Mouse (Mus musculus): Measurements from ENCODE around the gene Chit1. TPM values are rescaled to one million over a fixed set of nuclear protein-coding genes. Genes with fewer than 3 reads are reported as not detected.
A peak's percentile ranks its signal among the peaks of the same experiment; 100 is the strongest.

Gene Chit1
- polyA plus RNA-seq, 1 experiment = 0.19 TPM

GRCm38 (mm10) chr1:134070099-134070669, 40.9 kb upstream of the Chit1 start:
- Histone ChIP-seq H3K27ac (ENCODE audit: insufficient read depth, low read length) (no peak overlapping the region), H3K4me1 (ENCODE audit: control insufficient read depth, insufficient read depth, low read length) (no peaks in the 10 kb centered on the region), H3K4me3 (ENCODE audit: insufficient read depth, low read length) (no peak overlapping the region)
- no peak for TF ChIP-seq CTCF (IDR thresholded peaks at IDR 0.05; ENCODE audit: extremely low read depth, insufficient read depth, low read length)
- no peak for TF ChIP-seq POLR2A (IDR thresholded peaks at IDR 0.05; ENCODE audit: extremely low read depth, insufficient read depth, low read length)

DNA sequence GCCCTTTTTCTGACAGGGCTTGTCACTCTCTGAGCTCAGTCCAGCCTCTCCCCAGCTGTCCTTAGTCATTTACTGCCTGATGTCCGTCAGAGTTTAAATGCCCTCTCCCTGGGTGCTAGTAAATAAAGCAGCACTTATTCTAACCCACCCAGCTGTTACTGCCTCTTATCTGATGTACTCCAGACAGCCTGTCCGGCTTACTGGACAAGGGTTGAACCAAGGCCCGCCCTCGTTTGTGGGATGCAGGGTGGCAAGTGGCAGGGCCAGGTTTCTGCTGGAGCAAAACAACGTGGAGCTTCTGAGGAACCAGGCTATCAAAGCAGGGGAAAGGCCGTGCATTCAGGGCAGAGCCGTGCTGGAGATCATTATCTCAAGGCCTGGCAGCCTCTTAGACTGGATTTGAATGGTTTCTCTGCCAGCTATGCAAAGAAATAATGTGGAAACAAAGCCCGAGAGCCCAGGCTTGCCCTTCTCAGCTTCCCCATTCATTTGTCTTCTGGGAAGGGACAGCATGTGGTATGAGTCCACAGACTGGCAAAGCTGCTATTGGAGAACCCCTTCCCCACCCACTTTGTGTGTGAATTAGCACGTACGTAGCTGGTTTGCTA, 39.5 kb upstream of the Chit1 start:
- no peak overlapping the region for H3K27ac ChIP-seq (ENCODE audit: insufficient read depth, low read length)
- peaks cover 2% of the 10 kb centered on the region; the same call in 1 of the 2 replicates for H3K4me1 ChIP-seq (ENCODE audit: control insufficient read depth, insufficient read depth, low read length)
- no peak overlapping the region for H3K4me3 ChIP-seq (ENCODE audit: insufficient read depth, low read length)
- TF ChIP-seq POLR2A (IDR thresholded peaks at IDR 0.05; ENCODE audit: extremely low read depth, insufficient read depth, low read length) (no peak), CTCF (IDR thresholded peaks at IDR 0.05; ENCODE audit: extremely low read depth, insufficient read depth, low read length) (no peak)

- Histone ChIP-seq H3K27ac (ENCODE audit: insufficient read depth, low read length) (no peak overlapping the region), H3K4me3 (ENCODE audit: insufficient read depth, low read length) (no peak overlapping the region), H3K4me1 (ENCODE audit: control insufficient read depth, insufficient read depth, low read length) (peaks cover 4% of the 10 kb centered on the region; the same call in 1 of the 2 replicates)
- TF ChIP-seq POLR2A (IDR thresholded peaks at IDR 0.05; ENCODE audit: extremely low read depth, insufficient read depth, low read length) (no peak), CTCF (IDR thresholded peaks at IDR 0.05; ENCODE audit: extremely low read depth, insufficient read depth, low read length) (no peak)
Measured at GRCm38 (mm10) chr1:134073061-134073564, 37.9 kb upstream of the Chit1 start.

DNA sequence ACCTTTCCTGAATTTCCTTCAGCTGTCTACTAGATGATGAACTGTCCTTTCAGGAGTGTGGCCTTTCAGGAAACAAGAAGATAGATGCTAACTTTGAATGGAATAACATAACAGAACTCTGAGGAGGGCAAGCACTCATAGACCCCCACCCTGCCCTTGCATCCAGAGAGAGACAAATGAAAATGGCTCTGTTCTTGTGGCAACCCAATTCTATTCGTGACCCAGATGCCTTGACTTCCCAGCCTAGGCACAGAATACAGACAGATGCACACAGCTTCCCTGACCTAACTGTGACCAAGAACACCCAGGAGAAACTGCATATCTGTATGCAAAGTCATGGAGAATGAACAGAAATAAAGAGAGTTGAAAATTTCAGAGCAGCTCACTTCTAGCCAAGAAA, 37.4 kb upstream of the Chit1 start:
- H3K4me1 ChIP-seq (ENCODE audit: control insufficient read depth, insufficient read depth, low read length) = peaks cover 4% of the 10 kb centered on the region; the same call in 1 of the 2 replicates
- no peak overlapping the region for H3K4me3 ChIP-seq (ENCODE audit: insufficient read depth, low read length)
- H3K27ac ChIP-seq (ENCODE audit: insufficient read depth, low read length) = no peak overlapping the region
- TF ChIP-seq CTCF (IDR thresholded peaks at IDR 0.05; ENCODE audit: extremely low read depth, insufficient read depth, low read length) (no peak), POLR2A (IDR thresholded peaks at IDR 0.05; ENCODE audit: extremely low read depth, insufficient read depth, low read length) (no peak)

DNA sequence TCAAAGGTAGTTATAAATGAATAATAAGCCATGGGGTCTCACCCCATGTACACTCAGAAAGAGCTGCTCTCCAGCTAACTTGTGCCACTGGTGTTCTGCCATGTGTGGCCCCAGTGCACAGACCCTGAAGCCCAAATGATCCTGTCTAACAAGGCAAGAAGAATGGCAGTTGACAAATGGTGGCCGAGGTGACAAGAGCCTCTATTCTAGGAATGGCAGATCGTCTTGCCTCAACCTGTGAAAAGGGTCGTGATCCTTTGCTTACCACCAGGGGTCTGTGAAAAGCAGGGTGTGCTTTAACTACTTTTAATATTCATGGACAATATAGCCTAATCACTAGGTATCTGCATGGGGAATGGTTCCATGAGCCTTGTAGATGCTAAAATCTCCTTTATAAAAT, 36.9 kb upstream of the Chit1 start:
- Histone ChIP-seq H3K4me1 (ENCODE audit: control insufficient read depth, insufficient read depth, low read length) (peaks cover 4% of the 10 kb centered on the region; the same call in 1 of the 2 replicates), H3K27ac (ENCODE audit: insufficient read depth, low read length) (no peak overlapping the region)
- TF ChIP-seq POLR2A (IDR thresholded peaks at IDR 0.05; ENCODE audit: extremely low read depth, insufficient read depth, low read length) (no peak), CTCF (IDR thresholded peaks at IDR 0.05; ENCODE audit: extremely low read depth, insufficient read depth, low read length) (no peak)

GRCm38 (mm10) chr1:134074606-134075005, 36.4 kb upstream of the Chit1 start:
- Histone ChIP-seq H3K4me1 (ENCODE audit: control insufficient read depth, insufficient read depth, low read length) (peaks cover 4% of the 10 kb centered on the region; the same call in 1 of the 2 replicates), H3K27ac (ENCODE audit: insufficient read depth, low read length) (no peak overlapping the region), H3K4me3 (ENCODE audit: insufficient read depth, low read length) (no peak overlapping the region)
- no peak for TF ChIP-seq CTCF (IDR thresholded peaks at IDR 0.05; ENCODE audit: extremely low read depth, insufficient read depth, low read length)
- no peak for TF ChIP-seq POLR2A (IDR thresholded peaks at IDR 0.05; ENCODE audit: extremely low read depth, insufficient read depth, low read length)

More for the DNA sequence above, 36.9 kb upstream of the Chit1 start:
- H3K4me3 ChIP-seq (ENCODE audit: insufficient read depth, low read length) = no peak overlapping the region

DNA sequence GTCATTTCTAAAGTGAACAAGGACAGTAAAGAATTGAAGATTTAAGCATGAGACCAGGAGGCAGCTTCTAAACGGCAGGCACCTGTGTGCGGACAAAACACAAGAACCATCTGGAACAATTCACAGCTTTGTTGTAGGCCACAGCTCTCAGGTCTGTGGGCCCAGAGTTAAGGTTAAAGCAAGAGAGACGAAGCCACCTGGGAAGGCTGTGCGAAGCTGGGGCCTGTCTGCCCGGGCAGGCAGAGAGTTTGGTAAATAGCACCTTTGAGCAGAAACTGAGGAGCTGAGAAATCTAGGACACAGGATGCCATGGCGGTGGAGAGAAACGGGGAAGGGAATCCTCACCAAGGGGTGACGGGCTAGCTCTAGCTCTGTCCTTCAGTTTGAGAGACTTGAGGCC, 35.5 kb upstream of the Chit1 start:
- H3K4me3 ChIP-seq (ENCODE audit: insufficient read depth, low read length) = no peak overlapping the region
- H3K4me1 ChIP-seq (ENCODE audit: control insufficient read depth, insufficient read depth, low read length) = peaks cover 6% of the 10 kb centered on the region
- no peak for TF ChIP-seq POLR2A (IDR thresholded peaks at IDR 0.05; ENCODE audit: extremely low read depth, insufficient read depth, low read length)
- TF ChIP-seq CTCF (IDR thresholded peaks at IDR 0.05; ENCODE audit: extremely low read depth, insufficient read depth, low read length) = no peak
- no peak overlapping the region for H3K27ac ChIP-seq (ENCODE audit: insufficient read depth, low read length)

DNA sequence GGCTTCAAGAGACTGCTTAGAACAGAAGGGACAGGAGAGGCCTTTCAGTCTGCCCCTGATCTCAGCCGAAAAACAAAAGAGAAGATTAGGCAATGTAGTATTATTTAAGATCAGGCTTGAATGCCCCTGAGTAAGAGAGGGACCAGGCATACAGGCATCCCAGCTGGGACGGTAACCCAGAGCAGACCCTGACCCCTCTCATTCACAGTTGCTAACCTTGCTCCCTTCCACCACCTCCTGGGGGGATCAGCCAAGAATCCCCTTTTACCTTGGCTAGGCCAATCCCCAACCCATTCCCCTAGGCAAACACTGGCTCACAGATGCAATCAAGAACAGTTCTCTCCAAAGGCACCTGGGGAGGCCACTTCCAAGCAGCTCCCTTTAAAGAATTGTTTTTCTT, 34.3 kb upstream of the Chit1 start:
- no peak overlapping the region for H3K27ac ChIP-seq (ENCODE audit: insufficient read depth, low read length)

DNA sequence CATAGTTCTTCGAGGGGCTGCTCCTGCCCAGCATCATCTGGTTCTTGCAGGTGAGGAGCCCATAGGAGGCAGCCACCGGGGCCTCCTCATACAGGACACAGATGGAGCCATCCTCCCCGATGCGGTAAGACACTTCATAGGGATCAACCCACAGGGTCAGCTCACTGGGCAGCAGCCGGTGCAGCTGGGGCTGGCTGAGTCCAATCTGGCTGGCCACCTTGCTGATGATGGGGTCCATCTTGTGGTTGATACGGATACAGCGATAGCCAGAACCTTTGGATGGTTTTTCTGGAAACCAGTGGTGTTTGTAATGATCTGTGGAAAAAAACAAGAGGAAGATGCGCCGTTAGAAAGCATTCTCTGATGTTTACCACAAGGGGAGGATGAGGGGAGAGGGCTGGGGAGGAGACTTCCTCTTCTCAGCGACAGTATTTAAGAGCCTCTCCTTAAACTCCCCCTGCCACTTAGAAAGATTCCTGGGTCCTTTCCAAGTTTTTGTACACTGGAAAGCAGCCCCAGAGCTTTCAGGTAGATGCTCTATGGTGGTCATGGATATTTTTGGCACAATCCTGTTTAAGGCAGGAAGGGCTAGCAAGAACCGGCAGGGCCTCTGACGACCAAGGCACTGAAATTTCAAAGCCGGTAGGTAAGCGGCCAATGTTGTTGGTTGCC, 33.5 kb upstream of the Chit1 start:
- Histone ChIP-seq H3K4me1 (ENCODE audit: control insufficient read depth, insufficient read depth, low read length) (peaks cover 6% of the 10 kb centered on the region), H3K27ac (ENCODE audit: insufficient read depth, low read length) (peak overlapping the region; percentile 30), H3K4me3 (ENCODE audit: insufficient read depth, low read length) (peak overlapping the region; percentile 77)
- TF ChIP-seq CTCF (IDR thresholded peaks at IDR 0.05; ENCODE audit: extremely low read depth, insufficient read depth, low read length) (0 out of 2 replicates have a peak, but pooled peaks have one; percentile 3), POLR2A (IDR thresholded peaks at IDR 0.05; ENCODE audit: extremely low read depth, insufficient read depth, low read length) (no peak)

More for the DNA sequence above, 34.3 kb upstream of the Chit1 start:
- TF ChIP-seq CTCF (IDR thresholded peaks at IDR 0.05; ENCODE audit: extremely low read depth, insufficient read depth, low read length) (no peak), POLR2A (IDR thresholded peaks at IDR 0.05; ENCODE audit: extremely low read depth, insufficient read depth, low read length) (no peak)
- Histone ChIP-seq H3K4me1 (ENCODE audit: control insufficient read depth, insufficient read depth, low read length) (peaks cover 6% of the 10 kb centered on the region), H3K4me3 (ENCODE audit: insufficient read depth, low read length) (peak overlapping the region; percentile 77; the same call in 1 of the 2 replicates)
